ENCODE assay signal across 28 mouse cellular contexts in the genomic region with DNA sequence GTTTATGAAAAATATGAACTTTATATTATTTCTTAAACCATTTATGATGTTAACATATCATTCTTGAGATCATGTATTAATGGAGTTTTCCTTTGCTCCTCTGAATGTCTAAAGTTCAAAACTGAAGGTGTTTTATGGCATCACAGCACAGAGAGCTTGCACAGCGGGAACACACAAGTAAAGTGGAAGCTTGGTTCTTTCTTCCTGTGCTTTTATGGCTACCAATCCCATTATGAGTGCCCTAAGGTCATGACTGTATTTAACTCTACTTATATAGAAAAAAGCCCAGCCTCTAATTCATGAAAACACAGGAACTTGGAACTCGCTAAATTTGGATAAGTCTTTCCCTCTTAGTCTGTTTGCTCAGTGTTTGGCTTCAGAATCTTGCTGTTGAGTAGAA.
A peak's percentile ranks its signal among the peaks of the same experiment; 100 is the strongest.
DNase-seq lines count a peak whose midpoint lies in the region; ATAC-seq lines count a peak whose summit lies in the region.
"Had no signal": no experiment of that assay in that cellular context is flagged by ENCODE, and none has a peak within 500 bp of the region (broad histone marks: within the 10 kb centered on the region; RNA-seq: fewer than 3 reads in every experiment).

No protein-coding gene starts in this region.

- 0 out of 2 replicates have a peak overlapping the region, but pooled peaks have one; percentile 34 for H3K27ac ChIP-seq in kidney, embryonic 15.5 days
- no peak overlapping the region for H3K27ac ChIP-seq in kidney, embryonic 14.5 days (ENCODE audit: low read depth, low read length)
- H3K27ac ChIP-seq in intestine, embryonic 15.5 days, result no peak overlapping the region
- H3K27ac ChIP-seq in limb, embryonic 10.5 days, result 0 out of 2 replicates have a peak overlapping the region, but pooled peaks have one; percentile 42
- H3K27ac ChIP-seq in midbrain, embryonic 16.5 days (ENCODE audit: low read length), result no peak overlapping the region
- H3K27ac ChIP-seq: forebrain, embryonic 10.5 days; forebrain, embryonic 13.5 days; heart, embryonic 15.5 days; hindbrain, embryonic 10.5 days; hindbrain, embryonic 13.5 days; hindbrain, postnatal 0 days had no signal

- no peaks in the 10 kb centered on the region for H3K27me3 ChIP-seq in kidney, embryonic 15.5 days
- no peaks in the 10 kb centered on the region for H3K27me3 ChIP-seq in kidney, embryonic 14.5 days (ENCODE audit: control insufficient read depth, insufficient read depth, low read length)
- H3K27me3 ChIP-seq in intestine, embryonic 15.5 days (replicated peaks), result no peaks in the 10 kb centered on the region
- H3K27me3 ChIP-seq in limb, embryonic 10.5 days (ENCODE audit: low read depth, poor library complexity, severe bottlenecking), result no peaks in the 10 kb centered on the region
- no peaks in the 10 kb centered on the region for H3K27me3 ChIP-seq in midbrain, embryonic 16.5 days (ENCODE audit: control insufficient read depth, insufficient read depth, low read depth, low read length)
- H3K27me3 ChIP-seq: CH12.LX; forebrain, embryonic 13.5 days; heart, embryonic 12.5 days; heart, embryonic 15.5 days; hindbrain, embryonic 13.5 days; Patski had no signal

- no peaks in the 10 kb centered on the region for H3K36me3 ChIP-seq in kidney, embryonic 15.5 days
- no peaks in the 10 kb centered on the region for H3K36me3 ChIP-seq in kidney, embryonic 14.5 days (ENCODE audit: control insufficient read depth, insufficient read depth, low read length)
- H3K36me3 ChIP-seq in intestine, embryonic 15.5 days, result no peaks in the 10 kb centered on the region
- no peaks in the 10 kb centered on the region for H3K36me3 ChIP-seq in limb, embryonic 10.5 days
- no peaks in the 10 kb centered on the region for H3K36me3 ChIP-seq in midbrain, embryonic 16.5 days (ENCODE audit: control insufficient read depth, insufficient read depth, low read length)
- H3K36me3 ChIP-seq: forebrain, embryonic 10.5 days; G1E; heart, embryonic 12.5 days; heart, embryonic 15.5 days; hindbrain, embryonic 10.5 days; hindbrain, embryonic 13.5 days had no signal

- H3K4me1 ChIP-seq in kidney, embryonic 15.5 days, result no peaks in the 10 kb centered on the region
- H3K4me1 ChIP-seq in kidney, embryonic 14.5 days (ENCODE audit: control insufficient read depth, insufficient read depth, low read length), result no peaks in the 10 kb centered on the region
- H3K4me1 ChIP-seq in intestine, embryonic 15.5 days (replicated peaks), result no peaks in the 10 kb centered on the region
- H3K4me1 ChIP-seq in limb, embryonic 10.5 days, result peaks cover 9% of the 10 kb centered on the region
- H3K4me1 ChIP-seq in midbrain, embryonic 16.5 days (ENCODE audit: control insufficient read depth, insufficient read depth, low read length), result no peaks in the 10 kb centered on the region
- H3K4me1 ChIP-seq: forebrain, embryonic 10.5 days; forebrain, embryonic 13.5 days; heart, embryonic 12.5 days; heart, embryonic 15.5 days; hindbrain, embryonic 10.5 days; hindbrain, embryonic 13.5 days had no signal

- H3K9ac ChIP-seq in kidney, embryonic 15.5 days, result no peak overlapping the region
- H3K9ac ChIP-seq in kidney, embryonic 14.5 days (ENCODE audit: low read depth, low read length), result no peak overlapping the region
- no peak overlapping the region for H3K9ac ChIP-seq in intestine, embryonic 15.5 days
- H3K9ac ChIP-seq in midbrain, embryonic 16.5 days (ENCODE audit: low read depth, low read length), result no peak overlapping the region
- H3K9ac ChIP-seq: forebrain, embryonic 13.5 days; heart, embryonic 12.5 days; heart, embryonic 15.5 days; hindbrain, embryonic 13.5 days had no signal

- WGBS in kidney, embryonic 15.5 days, result 47% methylated on average over 2 of the region's 2 CpGs
- 39% methylated on average over 2 of the region's 2 CpGs for WGBS in kidney, embryonic 14.5 days
- WGBS in intestine, embryonic 15.5 days, result 42% methylated on average over 2 of the region's 2 CpGs
- 31% methylated on average over 2 of the region's 2 CpGs for WGBS in limb, embryonic 10.5 days
- 56% methylated on average over 2 of the region's 2 CpGs for WGBS in midbrain, embryonic 16.5 days

- H3K4me2 ChIP-seq in kidney, embryonic 15.5 days, result no peak overlapping the region
- H3K4me2 ChIP-seq in kidney, embryonic 14.5 days (replicated peaks; ENCODE audit: low read depth, low read length), result no peak overlapping the region
- H3K4me2 ChIP-seq in intestine, embryonic 15.5 days (replicated peaks), result no peak overlapping the region
- H3K4me2 ChIP-seq in midbrain, embryonic 16.5 days (ENCODE audit: low read length), result no peak overlapping the region
- H3K4me2 ChIP-seq: forebrain, embryonic 13.5 days; heart, embryonic 12.5 days; heart, embryonic 15.5 days; hindbrain, embryonic 13.5 days had no signal

- ATAC-seq in kidney, embryonic 15.5 days (replicated peaks; ENCODE audit: low FRiP score), result no peak
- no peak for ATAC-seq in kidney, embryonic 14.5 days (ENCODE audit: low FRiP score, low TSS enrichment)
- ATAC-seq in intestine, embryonic 15.5 days, result peak; percentile 80
- no peak for ATAC-seq in midbrain, embryonic 16.5 days
- ATAC-seq: forebrain, embryonic 13.5 days; forebrain, embryonic 16.5 days; hindbrain, postnatal 0 days; Patski had no signal

- peak; percentile 51 for DNase-seq in forelimb bud, embryonic 11.5 days (ENCODE audit: low read depth, low spot score)
- DNase-seq in limb, embryonic 10.5 days (ENCODE audit: low spot score), result no peak
- DNase-seq in frontal cortex, postnatal 36 days (ENCODE audit: low spot score in 2 of 2), result no peak
- DNase-seq: adrenal gland, postnatal 14 days; B cell, adult 2 months; cerebellum, adult 11 months; cerebellum, adult 2 months; cerebellum, adult 9-11 months; cerebellum, postnatal 25 days; gastrocnemius, postnatal 25 days; heart, adult 18-20 months; heart, postnatal 10 days; heart, postnatal 36 days had no signal

- no peak overlapping the region for H3K4me3 ChIP-seq in kidney, embryonic 15.5 days (replicated peaks)
- no peak overlapping the region for H3K4me3 ChIP-seq in kidney, embryonic 14.5 days (ENCODE audit: low read length)
- H3K4me3 ChIP-seq in intestine, embryonic 15.5 days (replicated peaks), result no peak overlapping the region
- no peak overlapping the region for H3K4me3 ChIP-seq in limb, embryonic 10.5 days
- H3K4me3 ChIP-seq in midbrain, embryonic 16.5 days (ENCODE audit: low read depth, low read length), result no peak overlapping the region
- H3K4me3 ChIP-seq: forebrain, embryonic 10.5 days; forebrain, embryonic 13.5 days; heart, embryonic 12.5 days; heart, embryonic 15.5 days; hindbrain, embryonic 10.5 days; hindbrain, embryonic 13.5 days had no signal

- H3K9me3 ChIP-seq in kidney, embryonic 15.5 days (replicated peaks), result no peaks in the 10 kb centered on the region
- H3K9me3 ChIP-seq in kidney, embryonic 14.5 days (ENCODE audit: control insufficient read depth, low read length), result no peaks in the 10 kb centered on the region
- H3K9me3 ChIP-seq in intestine, embryonic 15.5 days, result no peaks in the 10 kb centered on the region
- H3K9me3 ChIP-seq in limb, embryonic 10.5 days (replicated peaks), result no peaks in the 10 kb centered on the region
- no peaks in the 10 kb centered on the region for H3K9me3 ChIP-seq in midbrain, embryonic 16.5 days (replicated peaks; ENCODE audit: control insufficient read depth, low read length, poor library complexity, severe bottlenecking)
- H3K9me3 ChIP-seq: forebrain, embryonic 10.5 days; forebrain, embryonic 13.5 days; G1E; heart, embryonic 12.5 days; heart, embryonic 15.5 days; hindbrain, embryonic 10.5 days; hindbrain, embryonic 13.5 days had no signal

Comparison
In these comparisons a context has a peak if more than half of its experiments do, and no peak if none do; other contexts are left out.
1. H3K27ac ChIP-seq: peak in kidney, embryonic 15.5 days (single experiment) and limb, embryonic 10.5 days (single experiment); none in kidney, embryonic 14.5 days (single experiment), intestine, embryonic 15.5 days (single experiment) and midbrain, embryonic 16.5 days (single experiment).